Mouse (Mus musculus): ENCODE measurements at regions not wholly inside any gene's neighbourhood (a gene's known extent, or its start where the extent isn't known, plus 50 kb on each side); places are given as distances from the start of the nearest gene placed in this dataset.

- TF ChIP-seq CTCF (IDR thresholded peaks at IDR 0.05; ENCODE audit: low read depth) (no peak), EP300 (IDR thresholded peaks at IDR 0.05; ENCODE audit: low read depth) (no peak)
These were observed 76.6 kb upstream of the Ifne start for GRCm38 (mm10) chr4:88956605-88957004.
